Mouse (Mus musculus): ENCODE measurements at regions not wholly inside any gene's neighbourhood (a gene's known extent, or its start where the extent isn't known, plus 50 kb on each side); places are given as distances from the start of the nearest gene placed in this dataset.

- TF ChIP-seq POLR2A (IDR thresholded peaks at IDR 0.05; ENCODE audit: low read depth, low read length): no peak
- TF ChIP-seq CTCF (IDR thresholded peaks at IDR 0.05; ENCODE audit: extremely low read depth, insufficient read length, insufficient replicate concordance, low read depth, low read length): no peak
Observed at GRCm38 (mm10) chr10:111599297-111600250, 93.5 kb downstream of the Phlda1 start.

All from small intestine, adult 2 months (tissue).